Mouse (Mus musculus): ENCODE data around the gene Mtfp1.
"Not testable (repeated sequence)": the region's sequence is repeated elsewhere in the genome, so short reads cannot be mapped to it uniquely, and the experiment has no call there.

The Mtfp1 gene

GRCm38 (mm10) chr11:4095171-4096053 is at the start of gene Mtfp1:
Gene Mtfp1, minus strand, starts transcription at chr11:4095445.
- DNase-seq (ENCODE audit: low read depth), result no peak

DNA sequence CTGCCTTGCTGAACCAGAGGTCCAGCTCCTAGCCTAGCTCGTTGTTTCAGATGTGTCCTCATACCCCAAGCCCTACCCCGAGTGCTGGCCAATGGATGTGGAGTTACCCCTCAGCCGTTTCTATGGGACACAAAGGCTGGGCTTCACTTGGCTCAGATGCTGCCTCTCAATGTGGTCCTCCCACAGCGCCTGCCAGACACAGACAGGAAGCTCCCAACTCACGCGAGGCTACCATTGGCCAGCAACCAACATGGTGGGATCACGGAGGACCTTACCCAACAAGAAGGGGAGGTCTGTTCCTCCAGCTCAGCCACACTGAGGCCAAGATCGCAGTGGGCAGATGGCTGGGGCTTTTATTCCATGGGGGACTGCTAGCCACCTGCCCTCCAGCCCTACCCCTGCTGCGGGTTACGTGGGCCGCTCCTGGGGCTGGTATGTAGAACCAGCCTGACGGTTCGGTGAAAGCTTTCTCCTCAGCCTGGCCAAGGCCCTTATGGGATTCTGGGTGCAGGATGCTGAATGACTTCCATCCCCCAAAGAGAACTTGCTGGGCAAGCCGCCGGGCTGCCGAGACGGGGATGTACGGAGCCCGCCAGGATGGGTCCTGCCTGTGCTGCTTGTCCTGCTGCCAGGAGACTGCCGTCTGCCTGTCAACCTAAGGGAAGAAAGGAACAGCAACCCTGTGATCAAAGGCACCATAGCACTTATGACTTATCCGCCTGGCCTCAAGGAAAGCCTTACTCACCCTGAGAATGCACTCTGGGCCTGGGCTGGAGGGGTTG is 48.2 kb upstream of the Mtfp1 start:
- no peak for DNase-seq (ENCODE audit: low read depth)

DNA sequence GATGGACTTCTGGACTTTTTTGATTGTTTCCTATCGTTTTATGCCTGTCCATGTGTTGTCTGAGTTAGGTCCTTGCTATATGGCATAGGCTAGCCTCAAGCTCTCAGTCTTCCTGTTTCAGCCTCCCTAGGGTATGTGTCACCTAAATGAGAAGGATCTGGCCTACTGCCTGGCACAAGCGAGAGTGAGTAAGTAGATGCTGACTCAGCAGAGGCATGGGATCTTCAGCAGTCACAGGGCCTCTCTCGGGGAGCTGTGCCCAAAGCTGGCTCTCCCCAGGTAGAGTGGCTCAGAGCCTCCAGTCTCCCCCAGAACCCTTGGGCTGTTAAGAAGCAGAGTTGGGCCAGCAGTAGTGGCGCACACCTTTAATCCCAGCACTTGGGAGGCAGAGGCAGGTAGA is 47.1 kb upstream of the Mtfp1 start:
- peak; percentile 30 for DNase-seq (ENCODE audit: low read depth)

DNA sequence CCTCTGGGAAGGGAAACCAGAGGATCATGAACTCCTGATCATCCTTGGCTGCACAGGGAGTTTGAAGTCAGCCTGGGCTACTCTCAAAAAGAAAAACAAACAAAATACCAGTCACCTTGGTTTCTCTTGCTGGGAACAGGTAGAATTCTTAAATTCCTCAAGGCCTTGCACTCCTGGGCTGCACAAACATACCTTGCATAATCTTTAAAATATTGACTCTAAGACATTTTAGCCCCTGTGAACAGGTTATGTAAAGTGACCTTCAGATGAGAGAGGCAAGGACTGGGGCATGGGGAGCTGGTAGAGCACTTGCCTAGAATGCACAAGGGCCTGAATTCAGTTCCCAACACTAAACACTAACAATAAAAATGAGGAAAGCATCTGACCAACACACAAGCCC is 46.3 kb upstream of the Mtfp1 start:
- DNase-seq (ENCODE audit: low read depth), result no peak

DNA sequence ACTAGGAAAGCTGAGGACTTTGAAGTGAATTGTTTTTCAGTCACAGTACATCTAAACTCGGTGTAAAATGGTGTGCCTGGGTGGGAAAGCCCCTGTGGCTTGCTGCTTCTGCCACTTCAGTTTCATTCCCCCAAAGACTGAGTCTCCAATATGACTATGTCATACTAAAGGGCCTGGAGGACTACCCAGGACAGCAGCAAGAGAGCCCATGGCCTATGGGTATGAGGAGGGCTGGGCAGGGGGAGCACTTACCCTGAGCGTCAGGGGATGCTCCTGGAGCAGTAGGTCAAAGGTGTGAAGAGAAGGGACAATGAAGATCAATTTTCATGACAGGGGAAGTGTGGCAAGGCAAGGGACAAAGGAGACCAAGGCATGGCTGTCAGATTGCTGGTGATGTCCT is 43.7 kb upstream of the Mtfp1 start:
- no peak for DNase-seq (ENCODE audit: low read depth)

- peak; percentile 97 for DNase-seq (ENCODE audit: low read depth)
These were observed 40.0 kb upstream of the Mtfp1 start, which contains the start of gene Rnf215 for GRCm38 (mm10) chr11:4134986-4135935. Gene Rnf215, plus strand, starts transcription at chr11:4135202.

DNA sequence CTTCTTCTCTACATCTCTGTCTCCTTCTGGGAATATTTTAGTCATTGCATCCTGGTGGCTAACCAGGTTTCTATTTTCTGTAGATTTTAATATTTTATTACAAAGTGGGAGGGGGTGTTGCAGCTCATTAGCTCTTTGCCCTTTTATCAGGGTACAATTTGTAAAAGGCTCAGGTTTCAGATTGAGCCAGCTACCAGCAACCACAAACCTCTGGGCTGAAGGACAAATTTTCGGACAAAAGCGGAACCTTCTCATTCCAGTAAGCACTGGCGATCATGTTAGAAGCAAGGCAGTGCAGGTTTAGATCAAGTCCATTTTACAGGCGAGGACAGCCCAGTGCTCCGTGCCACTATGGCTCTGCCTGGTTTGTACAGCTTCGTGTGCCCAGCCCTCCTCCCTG is 39.2 kb upstream of the Mtfp1 start:
- DNase-seq (ENCODE audit: low read depth), result no peak

DNA sequence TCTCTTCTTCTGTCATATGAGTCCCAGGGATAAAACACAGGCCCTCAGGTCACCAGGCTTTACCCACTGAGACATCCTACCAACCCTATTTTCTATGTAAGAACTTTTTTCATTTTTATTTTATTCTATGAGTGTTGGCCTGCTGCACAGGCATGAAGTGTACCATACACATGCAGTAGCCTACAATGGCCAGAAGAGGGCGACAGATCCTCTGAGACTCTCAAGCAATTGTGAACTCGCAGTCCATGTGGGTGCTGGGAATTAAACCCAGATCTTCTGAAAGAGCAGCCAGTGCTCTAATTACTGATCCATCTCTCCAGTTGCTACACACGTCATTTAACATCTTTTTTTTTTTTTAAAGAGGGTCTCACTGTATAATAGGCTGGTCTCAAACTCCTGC is 38.2 kb upstream of the Mtfp1 start:
- DNase-seq (ENCODE audit: low read depth), result peak; percentile 62

DNA sequence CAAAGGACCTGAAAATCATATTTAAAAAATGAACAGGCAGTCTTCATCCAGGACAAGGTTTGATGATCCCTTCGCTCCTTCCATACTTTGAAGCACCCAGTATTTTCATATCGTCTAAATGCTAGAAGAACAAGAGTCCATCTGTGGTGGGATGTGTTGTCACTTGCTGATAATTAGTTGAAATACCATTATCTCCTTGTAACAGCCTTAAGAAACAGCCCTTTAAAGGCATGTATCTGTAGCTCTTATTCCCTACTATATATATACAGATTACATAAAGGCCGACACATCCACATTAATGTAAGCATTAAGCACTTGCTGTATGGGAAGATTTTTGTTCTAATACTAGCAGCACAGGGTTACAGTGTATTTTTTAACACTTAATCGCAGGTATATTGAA is 33.2 kb upstream of the Mtfp1 start:
- not testable (repeated sequence) for DNase-seq (ENCODE audit: low read depth)

- DNase-seq (ENCODE audit: low read depth), result peak; percentile 31
These were observed 31.8 kb upstream of the Mtfp1 start for GRCm38 (mm10) chr11:4127059-4127458.

GRCm38 (mm10) chr11:4123922-4124321 is 28.7 kb upstream of the Mtfp1 start:
- DNase-seq (ENCODE audit: low read depth), result peak; percentile 53

GRCm38 (mm10) chr11:4122742-4123579 is 27.7 kb upstream of the Mtfp1 start, which contains the start of gene Sec14l2:
Gene Sec14l2, minus strand, starts transcription at chr11:4123415.
- DNase-seq (ENCODE audit: low read depth), result no peak

DNA sequence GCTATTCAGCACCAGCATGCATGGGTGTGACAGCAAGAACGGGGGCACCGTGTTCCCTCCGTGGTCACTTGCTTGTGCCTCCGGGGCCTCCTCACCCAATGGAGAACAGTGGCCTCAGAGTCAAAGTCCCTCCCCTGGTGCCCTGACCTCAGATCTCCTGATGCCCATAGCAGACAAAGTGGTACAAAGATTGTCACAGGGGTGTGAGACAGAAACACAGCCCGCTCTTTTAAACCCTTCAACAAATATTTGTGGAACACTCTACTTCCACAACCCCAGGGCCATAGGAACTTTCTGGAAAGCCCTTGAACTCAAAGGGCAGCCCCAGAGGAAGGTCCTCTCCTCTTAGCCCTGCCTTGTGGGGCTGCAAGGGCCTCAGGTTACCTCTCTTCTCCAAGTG is 27.0 kb upstream of the Mtfp1 start:
- no peak for DNase-seq (ENCODE audit: low read depth)

- DNase-seq (ENCODE audit: low read depth), result no peak
These were observed 26.4 kb upstream of the Mtfp1 start for GRCm38 (mm10) chr11:4121691-4122090.

- DNase-seq (ENCODE audit: low read depth), result no peak
These were observed 24.4 kb upstream of the Mtfp1 start for GRCm38 (mm10) chr11:4119635-4120034.

GRCm38 (mm10) chr11:4118081-4118921 is 23.1 kb upstream of the Mtfp1 start:
- DNase-seq (ENCODE audit: low read depth), result no peak

DNA sequence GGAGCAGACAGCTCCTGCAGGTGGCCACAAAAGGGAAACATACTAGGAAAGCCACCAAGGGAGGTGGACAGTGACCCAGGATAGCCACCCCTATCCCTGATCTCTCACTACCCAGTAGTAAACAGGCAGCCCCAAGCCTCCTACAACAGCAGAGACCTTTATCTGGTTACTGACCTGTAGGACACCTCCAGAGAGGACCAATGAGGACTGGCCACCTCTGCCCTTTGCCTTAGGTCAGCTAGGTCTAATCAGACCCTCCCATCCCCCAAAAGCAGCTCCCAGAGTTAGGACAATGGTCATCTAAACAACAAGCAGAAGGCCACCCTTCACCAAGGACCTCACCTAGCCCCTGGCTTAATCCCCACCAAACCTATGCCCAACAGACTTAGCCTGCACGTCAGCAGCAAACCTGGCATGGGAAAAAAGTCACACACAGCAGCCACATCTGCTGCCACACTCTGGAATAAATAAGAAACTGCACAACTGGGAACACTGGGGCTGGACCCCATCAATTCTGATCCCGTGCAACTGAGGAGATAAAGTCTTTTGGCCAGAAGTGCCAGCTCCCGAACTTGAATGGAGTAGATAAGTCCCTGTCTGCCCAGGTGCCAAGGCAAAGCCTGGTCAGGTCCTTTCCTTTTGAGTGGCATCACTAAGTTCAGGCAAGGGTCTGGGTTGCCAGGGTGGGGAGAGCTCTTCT is 22.3 kb upstream of the Mtfp1 start:
- DNase-seq (ENCODE audit: low read depth), result no peak

- DNase-seq (ENCODE audit: low read depth), result no peak
These were observed 21.4 kb upstream of the Mtfp1 start for GRCm38 (mm10) chr11:4116458-4117141.

DNA sequence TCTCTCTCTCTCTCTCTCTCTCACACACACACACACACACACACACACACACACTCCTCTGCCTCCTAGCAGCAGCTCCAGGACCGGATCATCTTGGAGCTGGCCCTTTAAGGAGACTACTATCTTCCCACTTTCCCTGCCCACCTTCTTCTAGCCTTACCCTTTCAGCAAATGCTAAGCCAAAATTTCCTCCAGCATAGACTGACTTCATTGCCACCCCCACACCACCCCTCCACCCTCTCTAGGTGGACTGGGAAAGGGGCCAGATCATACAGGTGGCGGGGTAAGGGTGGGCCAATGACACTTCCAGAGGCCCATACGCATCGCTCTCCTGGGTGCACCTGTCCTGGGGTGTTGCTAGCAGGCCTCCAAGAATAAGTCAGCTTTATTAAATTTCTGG is 20.2 kb upstream of the Mtfp1 start:
- no peak for DNase-seq (ENCODE audit: low read depth)

Data from NIH3T3 (cell line).